Mouse (Mus musculus) liver, embryonic 14.5 days (tissue): ENCODE results near the gene Eml2.

Experiments used
- CTCF ChIP-seq: IDR thresholded peaks from 2 replicates; pipeline ENCODE4 v1.5.1; 2016; ENCODE audit warnings: antibody characterized with exemption, low read depth, control low read depth
- EP300 ChIP-seq: IDR thresholded peaks from 2 replicates; pipeline ENCODE4 v1.6.1; 2016; ENCODE audit warnings: antibody characterized with exemption, low read depth

DNA sequence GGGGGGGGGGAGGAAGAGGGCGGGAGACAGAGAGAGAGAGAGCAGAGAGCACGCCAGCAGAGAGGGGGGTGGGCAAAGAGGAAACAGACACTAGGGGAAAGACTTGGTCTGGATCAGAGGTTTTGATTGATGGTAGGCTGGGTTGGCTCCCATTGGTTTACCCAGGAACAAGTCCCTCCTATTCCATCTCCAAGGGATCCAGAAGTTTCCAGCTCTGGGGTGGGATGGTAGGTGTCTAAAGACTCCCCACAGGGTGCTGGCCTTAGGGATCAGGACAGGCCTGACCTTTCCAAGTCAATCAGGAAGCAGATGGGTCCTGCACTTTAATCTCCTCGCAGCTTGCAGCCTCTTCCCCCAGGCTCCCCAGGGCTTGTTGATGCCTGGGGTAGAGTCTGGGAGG lies 41.7 kb downstream of the Eml2 start:
- TF ChIP-seq CTCF = no peak
- TF ChIP-seq EP300 = no peak
